Mouse (Mus musculus) frontal cortex, adult 2 months (tissue): ENCODE measurements around the gene Tctex1d2. TPM values are rescaled to one million over a fixed set of nuclear protein-coding genes. Genes with fewer than 3 reads are reported as not detected.
A peak's percentile ranks its signal among the peaks of the same experiment; 100 is the strongest.
"Not testable (repeated sequence)": the region's sequence is repeated elsewhere in the genome, so short reads cannot be mapped to it uniquely, and the experiment has no call there.

ENCODE experiments used
- DNase-seq, 2 experiments: peaks; one replicate each; pipeline ENCODE4 v3.0.0; 2022; ENCODE audit warnings: low spot score in 1 of 2; ENCODE audit errors: extremely low spot score in 1 of 2
- polyA plus RNA-seq: library from polyadenylated mRNA; depleted of rRNA; stranded (reverse); fragments of >200 nt; gene quantifications from 2 replicates; pipeline ENCODE4 v1.2.3, GENCODE M21; 2012

The Tctex1d2 gene
- polyA plus RNA-seq, 1 experiment = 27.7 TPM

DNA sequence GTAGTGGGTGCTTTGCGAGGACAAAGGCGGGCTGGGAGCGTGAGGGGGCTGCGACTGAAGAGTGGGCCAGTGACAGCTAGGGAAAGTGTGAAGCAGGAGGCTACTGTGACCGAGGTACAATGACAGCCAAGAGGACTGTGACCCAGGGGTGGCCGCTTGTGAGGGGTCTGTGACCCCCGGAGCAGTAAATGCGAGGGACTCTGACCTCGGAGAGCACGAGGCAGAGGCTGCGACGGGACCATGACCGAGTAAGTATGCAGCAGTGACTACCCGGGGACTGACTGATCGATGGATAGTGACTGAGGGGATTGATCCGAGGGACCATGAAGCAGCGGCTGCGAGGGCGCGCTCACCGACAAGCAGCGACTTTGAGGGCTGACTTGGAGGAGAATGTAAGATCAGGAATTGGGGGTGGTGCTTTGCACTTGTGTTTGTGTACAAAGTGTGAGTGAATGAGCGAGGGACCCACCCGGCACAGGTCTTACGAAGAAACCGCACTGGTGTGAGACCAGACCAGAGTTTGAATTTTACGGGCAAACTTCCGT is 11.6 kb downstream of the Tctex1d2 start:
- DNase-seq = peak in 1 of 2 experiments; percentile 19

DNA sequence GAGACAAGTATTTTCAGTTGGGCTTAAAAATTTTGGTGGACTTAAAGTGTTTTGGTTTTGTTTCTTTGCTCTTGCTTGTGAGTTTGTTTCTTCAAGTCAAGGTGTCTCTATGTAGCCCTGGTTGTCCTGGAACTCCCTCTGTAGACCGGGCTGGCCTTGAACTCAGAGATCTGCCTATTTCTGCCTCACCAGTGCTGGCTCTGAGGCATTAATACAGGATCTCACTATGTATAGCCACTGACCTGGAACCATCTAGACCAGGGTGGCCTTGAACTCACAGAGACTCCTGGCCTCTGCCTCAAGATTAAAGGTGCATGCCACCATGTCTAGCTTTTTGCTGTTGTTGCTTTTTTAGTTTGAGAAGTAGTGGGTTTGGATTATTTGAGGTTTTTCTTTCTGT is 12.4 kb downstream of the Tctex1d2 start:
- no peak for DNase-seq

DNA sequence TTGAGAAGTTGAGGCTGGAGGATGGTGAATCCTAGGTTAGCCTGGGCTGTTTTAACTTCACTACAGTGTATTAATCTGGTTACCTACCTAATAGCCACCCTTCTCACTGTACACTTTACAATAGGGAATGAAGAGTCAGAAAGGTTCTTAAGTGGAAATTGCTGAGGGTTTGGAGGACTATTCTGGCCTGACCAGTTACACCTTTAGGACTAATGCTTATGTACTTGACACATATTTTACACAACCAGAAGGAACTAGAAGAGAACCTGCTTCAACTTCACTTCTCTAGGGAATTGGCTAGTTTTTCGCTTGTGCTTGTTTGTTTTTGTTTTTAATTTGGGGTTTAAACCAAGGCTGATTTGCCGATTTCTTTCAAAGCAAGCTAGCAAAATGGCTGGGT is 13.6 kb downstream of the Tctex1d2 start:
- DNase-seq = no peak

DNA sequence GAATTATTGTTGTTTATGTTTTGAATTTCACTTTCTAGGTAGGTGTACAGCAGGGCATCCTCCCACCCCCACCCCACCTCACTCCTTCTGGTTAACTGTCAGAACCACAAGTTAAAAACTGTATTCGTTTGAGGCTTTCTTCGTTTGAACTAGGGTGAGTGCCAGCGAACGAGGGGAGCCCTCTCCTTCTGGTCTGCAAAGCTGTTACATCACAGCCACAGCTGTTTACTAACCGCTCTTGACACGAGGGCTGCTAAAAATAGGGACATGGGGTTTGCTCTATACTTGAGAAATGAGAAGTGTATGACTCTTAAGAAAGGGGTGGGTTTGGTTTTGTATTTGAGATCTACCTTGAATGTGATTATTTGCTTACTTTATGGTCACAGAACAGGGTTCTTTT is 14.6 kb downstream of the Tctex1d2 start:
- DNase-seq = peak in 1 of 2 experiments; percentile 17

DNA sequence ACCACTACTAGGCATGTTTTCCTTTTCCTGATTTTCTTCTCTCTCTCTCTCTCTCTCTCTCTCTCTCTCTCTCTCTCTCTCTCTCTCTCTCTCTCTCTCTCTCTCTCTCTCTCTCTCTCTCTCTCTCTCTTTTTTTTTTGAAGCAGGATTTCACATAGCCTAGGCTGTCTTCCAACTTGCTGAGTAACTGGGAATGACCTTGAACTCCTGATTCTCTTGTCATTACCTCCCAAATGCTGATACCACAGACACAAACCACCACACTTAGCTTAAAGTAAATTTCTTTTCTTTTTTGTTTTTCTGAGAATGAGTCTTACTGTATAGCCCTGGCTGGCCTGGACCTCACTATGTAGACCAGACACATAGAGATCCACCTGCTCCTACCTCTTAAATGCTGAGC is 15.2 kb downstream of the Tctex1d2 start:
- no peak for DNase-seq

DNA sequence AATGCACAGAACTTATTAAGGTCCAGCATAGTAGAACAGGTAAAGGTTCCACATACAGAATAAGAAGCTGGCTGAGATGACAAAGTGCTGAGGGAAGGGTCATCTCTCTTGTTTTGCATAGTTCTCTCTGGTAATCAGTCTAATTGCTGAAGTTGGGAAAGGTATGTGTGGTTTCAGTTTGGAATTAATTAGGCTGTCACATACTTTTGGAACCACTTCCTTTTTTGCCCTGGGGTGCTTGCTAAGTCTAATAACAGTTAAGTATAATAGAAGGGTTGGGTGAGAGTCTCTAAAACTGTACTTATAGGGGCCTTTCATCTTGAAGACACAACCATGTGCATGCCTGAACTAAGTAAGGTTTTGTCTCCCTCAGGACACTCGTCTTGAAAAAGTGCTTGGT is 17.2 kb downstream of the Tctex1d2 start:
- DNase-seq = no peak

DNA sequence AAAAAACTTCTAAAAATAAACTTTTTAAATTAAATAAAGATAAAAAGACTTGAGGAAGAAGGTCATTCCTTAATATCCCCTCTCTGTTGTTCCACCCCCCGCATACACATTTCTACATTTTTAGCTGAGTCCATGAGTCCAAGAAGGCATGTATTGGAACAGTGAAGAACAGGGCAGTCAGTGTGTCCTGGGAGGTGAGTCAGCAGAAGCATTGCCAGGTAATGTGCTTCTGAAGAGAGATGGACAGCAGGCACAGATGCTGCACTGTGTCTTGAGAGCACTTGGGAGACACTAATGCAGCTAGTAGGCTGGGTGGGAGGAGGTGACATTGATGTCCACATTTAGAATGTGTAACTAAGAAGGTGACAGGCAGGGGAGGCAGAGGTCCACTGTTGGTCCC is 17.8 kb downstream of the Tctex1d2 start:
- DNase-seq = no peak

DNA sequence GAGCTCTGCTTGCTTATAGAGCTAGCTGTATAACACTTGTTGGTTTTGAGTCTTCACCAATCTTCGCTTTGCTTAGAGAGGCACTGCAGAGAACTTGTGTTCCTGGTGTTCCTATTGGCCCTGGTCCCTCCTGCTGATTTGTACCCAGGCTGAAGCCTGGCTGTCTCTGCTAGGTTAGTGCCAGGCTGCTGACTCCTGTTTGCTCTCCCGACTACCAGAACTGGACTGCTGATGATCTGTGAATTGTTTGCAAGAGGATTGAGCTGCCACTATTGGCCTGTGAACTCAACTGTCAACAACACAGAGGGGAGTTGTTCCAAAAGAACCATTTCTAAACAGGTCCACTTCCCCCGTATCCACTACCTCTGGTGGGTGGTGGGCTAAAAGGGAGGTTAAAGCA is 21.9 kb downstream of the Tctex1d2 start:
- DNase-seq = no peak

DNA sequence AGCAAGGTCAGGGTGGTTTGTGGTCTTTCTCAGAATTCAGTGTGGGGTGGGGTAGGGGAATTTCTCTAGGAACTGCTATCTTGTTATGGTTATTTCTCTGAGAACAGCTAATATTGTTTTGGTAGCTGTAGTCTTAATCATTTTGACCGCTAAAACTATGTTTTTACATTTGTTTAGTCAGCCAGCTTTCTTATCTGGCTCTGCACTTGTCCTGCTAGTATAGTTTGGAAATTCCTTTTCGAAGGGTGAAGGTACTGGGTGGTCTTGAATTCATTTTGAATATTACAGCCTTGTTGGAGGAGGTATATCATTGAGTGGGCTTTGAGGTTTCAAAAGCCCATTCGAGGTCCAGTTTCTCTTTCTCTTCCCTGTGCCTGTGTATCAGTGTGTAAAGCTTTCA is 25.1 kb downstream of the Tctex1d2 start:
- not testable (repeated sequence) for DNase-seq

DNA sequence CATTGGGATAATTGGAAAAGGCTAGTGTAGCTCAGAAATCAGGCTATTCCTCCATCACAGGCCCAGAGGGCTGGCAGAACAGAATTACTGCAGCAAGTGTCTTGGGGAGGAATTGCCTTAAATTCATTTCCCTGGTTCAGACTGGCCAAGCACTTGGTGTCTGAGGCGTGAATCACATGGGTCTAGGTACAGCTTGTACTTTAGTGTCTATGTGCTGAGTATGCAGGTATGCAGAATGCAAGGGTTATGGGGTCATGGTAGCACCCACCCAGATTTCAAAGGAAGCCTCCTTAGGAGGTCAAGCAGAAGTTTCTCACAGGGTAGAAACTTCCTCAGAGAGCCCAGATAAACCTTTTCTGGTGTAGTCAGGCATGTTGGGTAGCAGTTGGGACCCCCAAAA is 26.1 kb downstream of the Tctex1d2 start:
- no peak for DNase-seq

DNA sequence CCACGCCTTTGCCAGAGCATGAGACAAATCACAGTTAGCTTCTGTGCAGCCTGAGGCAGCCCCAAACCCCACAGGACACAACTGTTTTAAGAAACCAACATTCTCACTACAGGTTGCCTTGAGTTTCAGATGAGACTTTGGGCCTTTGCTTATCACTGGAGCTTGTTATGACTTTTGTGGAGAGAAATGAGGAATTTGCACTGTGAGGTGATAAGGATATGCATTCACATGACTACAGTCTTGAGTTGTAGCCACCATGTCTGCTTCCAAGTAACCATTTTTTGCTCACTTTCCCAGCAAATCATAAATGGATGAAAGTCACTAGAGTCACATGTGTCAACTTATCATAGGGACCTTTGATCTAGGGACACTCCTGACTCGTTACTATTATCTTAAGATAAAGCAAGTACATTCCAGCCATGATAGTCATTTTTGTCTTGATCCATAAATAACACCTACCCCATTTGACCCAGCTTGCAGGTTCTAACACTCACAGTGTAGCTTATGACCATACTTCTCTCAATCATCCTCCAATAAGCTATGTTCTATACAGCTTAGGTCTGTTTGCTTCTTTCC is 27.1 kb downstream of the Tctex1d2 start:
- DNase-seq = no peak

DNA sequence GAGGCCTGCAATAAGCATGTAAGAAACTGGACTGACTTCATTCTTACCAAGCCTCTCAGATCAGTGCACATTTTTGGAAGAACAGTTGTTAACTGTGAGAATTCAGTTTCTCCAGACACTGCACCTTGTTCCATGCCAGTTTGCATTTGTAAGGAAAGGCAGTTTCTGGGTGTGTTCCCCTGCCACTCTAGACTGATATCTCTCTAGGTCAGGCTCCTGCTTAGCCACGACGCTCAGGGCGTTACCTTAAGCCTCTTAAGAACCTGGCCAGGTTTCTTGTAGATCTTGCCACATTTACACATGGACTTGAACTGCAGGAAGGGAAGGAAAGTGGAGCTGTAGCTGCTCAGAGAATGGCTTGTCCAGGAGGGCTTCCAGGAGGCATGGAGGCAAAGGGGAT is 30.2 kb downstream of the Tctex1d2 start:
- DNase-seq = no peak

DNA sequence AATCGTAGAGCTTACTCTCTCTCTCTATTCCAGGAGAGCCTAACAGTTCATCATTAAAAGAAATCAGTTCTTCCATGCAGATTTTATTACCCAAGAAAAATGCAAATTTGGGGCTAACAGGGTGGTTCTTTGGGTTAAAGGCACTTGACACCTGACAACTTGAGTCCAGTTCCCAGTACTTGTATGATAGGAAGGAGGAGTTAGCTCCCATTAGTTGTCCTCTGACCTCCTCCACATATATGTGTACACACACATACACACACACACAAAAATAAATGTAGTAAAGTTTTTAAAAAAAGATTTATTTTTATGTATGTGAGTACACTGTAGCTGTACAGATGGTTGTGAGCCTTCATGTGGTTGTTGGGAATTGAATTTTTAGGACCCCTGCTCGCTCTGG is 30.6 kb downstream of the Tctex1d2 start:
- no peak for DNase-seq

DNA sequence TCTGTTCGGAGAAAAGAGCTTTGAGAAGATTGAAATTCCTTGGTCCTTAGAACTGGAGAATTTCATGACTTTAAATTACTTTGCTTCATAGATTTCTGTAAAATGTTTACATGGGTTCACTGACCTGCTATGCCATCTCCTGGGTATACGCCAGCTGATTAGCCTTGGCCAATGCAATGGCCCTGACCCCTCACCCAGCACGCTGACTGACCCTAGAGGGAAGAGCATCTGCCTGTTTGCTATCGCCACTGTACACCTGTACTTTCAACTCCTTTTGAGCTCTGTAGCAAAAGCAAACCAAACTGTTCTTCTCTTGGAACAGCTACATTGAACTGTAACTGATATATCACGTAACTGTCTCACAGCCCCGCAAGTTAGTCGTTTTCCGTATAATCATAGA is 33.6 kb downstream of the Tctex1d2 start:
- DNase-seq = no peak

DNA sequence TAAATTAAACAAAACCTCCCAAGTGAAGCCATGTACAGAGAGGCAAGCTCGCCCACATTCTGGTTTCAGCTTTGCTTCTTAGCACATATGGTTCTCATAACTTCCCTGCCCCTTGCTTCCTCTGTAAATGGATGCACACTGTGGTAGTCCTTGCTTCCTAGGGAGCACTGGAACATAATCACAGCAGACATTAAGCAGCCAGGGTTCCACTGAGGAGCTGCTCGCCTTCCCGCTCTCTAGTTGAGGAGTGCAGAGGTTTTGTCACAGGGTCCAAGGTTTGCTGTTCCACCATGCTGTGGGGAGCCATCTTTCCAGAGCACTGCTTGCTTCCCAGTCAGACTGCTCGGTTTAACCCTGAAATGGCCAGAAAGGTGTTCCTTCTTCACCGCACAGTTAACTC is 35.1 kb downstream of the Tctex1d2 start:
- DNase-seq = no peak

DNA sequence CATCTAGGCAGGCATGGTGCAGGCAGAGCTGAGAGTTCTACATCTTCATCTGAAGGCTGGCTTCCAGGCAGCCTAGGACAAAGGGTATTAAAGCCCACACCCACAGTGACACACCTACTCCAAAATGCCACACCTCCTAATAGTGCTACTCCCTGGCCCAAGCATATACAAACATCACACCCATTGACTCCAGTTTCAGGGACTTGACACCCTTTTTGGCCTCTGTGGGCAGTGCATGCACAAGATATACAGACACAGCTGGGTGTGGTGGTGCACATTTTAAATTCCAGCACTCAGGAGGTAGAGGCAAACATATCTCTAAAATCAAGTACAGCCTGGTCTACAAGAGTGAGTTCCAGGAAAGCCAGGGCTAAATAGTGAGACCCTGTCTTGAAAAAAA is 36.6 kb downstream of the Tctex1d2 start:
- no peak for DNase-seq

DNA sequence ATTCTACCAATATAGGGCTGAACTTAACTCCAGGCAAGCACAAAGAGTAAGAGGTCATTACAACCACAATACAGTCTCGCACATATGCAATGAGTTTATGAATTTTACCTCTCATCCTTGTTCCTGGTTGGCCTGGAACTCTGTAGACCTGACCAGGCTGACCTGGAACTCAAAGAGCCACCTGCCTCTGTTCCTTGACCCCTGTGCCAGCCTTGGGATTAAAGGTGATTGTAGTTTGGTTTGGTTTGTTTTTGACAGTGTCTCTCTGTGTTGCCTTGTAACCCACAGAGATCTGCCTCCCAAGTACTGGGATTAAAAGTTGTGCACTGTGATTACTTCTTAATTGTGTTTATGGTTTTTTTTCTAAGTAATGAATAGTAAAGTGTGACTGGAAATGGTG is 37.3 kb downstream of the Tctex1d2 start:
- no peak for DNase-seq

DNA sequence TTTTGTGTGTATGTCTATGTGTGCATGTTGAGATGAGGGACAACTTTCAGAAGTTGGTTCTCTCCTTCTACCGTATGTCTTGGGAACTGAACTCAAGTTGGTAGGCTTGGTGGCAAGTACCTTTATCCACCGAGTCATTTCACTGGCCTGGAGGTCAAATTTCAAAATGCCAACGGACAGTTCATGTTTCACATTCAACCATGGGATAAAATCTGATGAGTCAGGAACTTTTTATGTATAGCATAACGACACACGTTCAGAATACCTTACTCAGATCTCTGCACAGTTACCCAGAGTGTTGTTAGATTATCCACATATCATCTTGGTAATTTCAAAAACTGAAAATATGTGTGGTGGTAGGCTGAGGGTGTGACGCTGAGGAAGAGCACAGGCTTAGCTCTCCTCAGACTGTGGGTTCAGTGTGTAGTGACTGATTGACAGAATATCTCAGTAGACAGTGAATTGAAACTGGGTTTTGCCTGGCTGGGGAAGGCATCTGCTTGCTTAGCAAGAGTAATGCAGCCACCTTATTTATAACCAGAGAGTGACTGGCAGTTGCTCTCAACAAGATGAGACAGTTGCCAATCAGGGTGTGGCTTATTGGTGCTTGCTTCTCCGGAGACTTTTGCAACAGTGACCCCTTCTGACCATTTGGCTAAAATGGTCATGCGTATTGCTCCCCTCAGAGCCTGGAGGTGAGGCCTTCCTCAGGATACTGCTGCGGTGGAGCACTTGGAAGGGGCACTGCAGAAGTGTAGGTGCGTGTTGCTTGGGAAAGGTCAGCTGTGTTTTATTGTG is 38.3 kb downstream of the Tctex1d2 start:
- DNase-seq = peak in 1 of 2 experiments; percentile 58

DNA sequence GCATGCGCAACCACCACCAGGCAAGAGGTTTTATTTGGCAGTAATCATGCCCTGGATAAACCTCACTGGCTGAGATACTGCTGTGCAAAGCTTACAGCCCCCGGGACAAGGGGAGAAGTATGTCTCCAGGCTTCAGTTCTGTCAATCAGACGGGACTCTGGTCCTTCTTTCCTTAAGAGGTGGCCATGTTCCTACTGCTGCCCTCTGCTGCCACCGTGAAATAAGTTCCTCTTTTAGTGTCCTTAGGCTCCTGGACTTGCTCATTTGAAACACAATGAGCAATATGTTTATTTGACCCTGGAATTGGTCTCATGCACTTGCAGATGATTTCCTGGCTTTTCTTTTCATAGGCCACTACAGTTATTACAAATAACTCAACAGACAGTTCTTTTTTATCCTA is 41.0 kb downstream of the Tctex1d2 start:
- no peak for DNase-seq

DNA sequence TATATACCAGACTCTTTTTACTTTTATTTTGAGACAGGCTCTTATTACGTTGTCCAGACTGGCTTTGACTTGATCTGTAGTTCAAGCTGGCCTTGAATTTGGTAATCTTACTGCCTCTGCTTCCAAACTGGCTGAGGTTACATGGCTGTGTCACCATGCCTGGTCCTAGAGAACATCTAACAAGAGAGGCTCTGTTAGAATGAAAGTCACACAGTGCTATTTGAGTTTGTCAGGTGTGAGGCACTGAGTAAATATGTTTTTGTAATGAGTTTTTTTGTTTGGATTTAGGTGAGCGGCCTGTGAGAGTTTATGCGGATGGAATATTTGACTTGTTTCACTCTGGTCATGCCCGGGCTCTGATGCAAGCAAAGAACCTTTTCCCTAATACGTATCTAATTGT is 42.2 kb downstream of the Tctex1d2 start:
- no peak for DNase-seq

DNA sequence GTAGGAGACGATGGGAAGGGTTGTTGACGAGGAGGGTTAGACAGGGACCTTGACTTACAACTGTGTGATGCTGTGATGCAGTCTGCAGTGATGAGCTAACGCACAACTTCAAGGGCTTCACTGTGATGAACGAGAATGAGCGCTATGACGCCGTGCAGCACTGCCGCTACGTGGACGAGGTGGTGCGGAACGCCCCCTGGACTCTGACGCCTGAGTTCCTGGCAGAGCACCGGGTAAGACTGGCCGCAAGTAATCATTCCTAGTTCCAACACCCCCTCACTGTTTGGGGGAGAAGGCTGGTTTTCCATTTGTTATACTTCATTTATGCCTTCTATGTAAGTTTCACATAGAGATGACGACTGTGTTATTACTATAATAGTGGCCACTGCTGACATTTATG is 43.4 kb downstream of the Tctex1d2 start:
- no peak for DNase-seq

DNA sequence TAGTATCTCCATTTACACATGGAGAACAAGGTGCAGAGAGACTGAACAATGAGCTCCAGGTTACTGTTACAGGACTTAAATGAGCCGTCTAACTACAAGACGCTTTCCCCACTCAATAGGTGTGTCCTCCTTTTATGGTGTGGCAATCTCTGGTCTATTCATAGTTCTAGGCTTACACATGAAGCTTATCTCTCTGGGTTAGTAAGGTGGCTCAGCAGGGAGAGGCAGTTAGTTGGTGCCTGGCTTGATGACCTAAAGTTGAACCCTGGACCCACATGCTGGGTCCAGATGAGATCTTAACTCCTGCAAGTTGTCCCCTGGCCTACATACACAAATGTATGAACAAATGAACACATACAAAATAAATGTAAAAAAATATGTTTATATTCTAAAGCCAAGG is 43.9 kb downstream of the Tctex1d2 start:
- no peak for DNase-seq
